Mouse (Mus musculus) limb, embryonic 14.5 days (tissue): ENCODE results near the gene Srgn. TPM values are rescaled to one million over a fixed set of nuclear protein-coding genes. Genes with fewer than 3 reads are reported as not detected.
A peak's percentile ranks its signal among the peaks of the same experiment; 100 is the strongest.
"Not testable (repeated sequence)": the region's sequence is repeated elsewhere in the genome, so short reads cannot be mapped to it uniquely, and the experiment has no call there.

Experiments used
- ATAC-seq: fragments of 200-750 bp; cut with Nextera tagmentation; 2 replicates; pipeline ENCODE4 v1.8.0; 2017; ENCODE audit warnings: low read depth, moderate number of reproducible peaks, moderate TSS enrichment; ENCODE audit not compliant: low FRiP score
- DNase-seq: peaks from one replicate; pipeline ENCODE4 v3.0.0-alpha.2; 2015; ENCODE audit warnings: low spot score
- H3K27ac ChIP-seq: fragments of 300-500 bp; sonication (generic); replicated peaks from 2 replicates; pipeline ENCODE4 v1.5.1; 2014; ENCODE audit warnings: low read depth, mild to moderate bottlenecking, low read length, moderate library complexity, mixed read lengths
- H3K27me3 ChIP-seq: fragments of 300-500 bp; sonication (generic); 2 replicates; pipeline ENCODE4 v1.6.1; 2014; ENCODE audit warnings: low read length, mixed read lengths; ENCODE audit not compliant: control insufficient read depth, insufficient read depth
- H3K36me3 ChIP-seq: fragments of 300-500 bp; sonication (generic); 2 replicates; pipeline ENCODE4 v1.6.1; 2014; ENCODE audit warnings: mild to moderate bottlenecking, low read length, moderate library complexity, mixed read lengths; ENCODE audit not compliant: control insufficient read depth, insufficient read depth
- H3K4me1 ChIP-seq: fragments of 300-500 bp; sonication (generic); 2 replicates; pipeline ENCODE4 v1.6.1; 2014; ENCODE audit warnings: antibody characterized with exemption, low read length, mixed read lengths; ENCODE audit not compliant: control insufficient read depth, insufficient read depth
- H3K4me2 ChIP-seq: fragments of 300-500 bp; sonication (generic); replicated peaks from 2 replicates; pipeline ENCODE4 v1.6.1; 2014; ENCODE audit warnings: low read depth, mild to moderate bottlenecking, low read length, moderate library complexity; ENCODE audit not compliant: severe bottlenecking
- H3K4me3 ChIP-seq: fragments of 300-500 bp; sonication (generic); replicated peaks from 2 replicates; pipeline ENCODE4 v1.5.1; 2014; ENCODE audit warnings: low read length
- H3K9ac ChIP-seq: fragments of 300-500 bp; sonication (generic); 2 replicates; pipeline ENCODE4 v1.6.1; 2014; ENCODE audit warnings: mild to moderate bottlenecking, low read depth, low read length, moderate library complexity; ENCODE audit not compliant: severe bottlenecking
- H3K9me3 ChIP-seq: fragments of 300-500 bp; sonication (generic); 2 replicates; pipeline ENCODE4 v1.6.1; 2016; ENCODE audit warnings: low read length; ENCODE audit not compliant: control insufficient read depth
- POLR2A ChIP-seq: fragments of 200-500 bp; IDR thresholded peaks from 2 replicates; pipeline ENCODE4 v1.8.0; 2012; ENCODE audit warnings: inconsistent platforms, mild to moderate bottlenecking, moderate library complexity, borderline replicate concordance; ENCODE audit not compliant: insufficient read depth, insufficient read length; ENCODE audit errors: extremely low read depth
- WGBS: fragments of 180-500 bp; shearing (Covaris S2); extraction: QIAGEN DNeasy Blood & Tissue Kit; methylation state at CpG from one replicate; pipeline ENCODE4 v1.1.7; 2014; 5-methylcytosine and 5-hydroxymethylcytosine counted together
- polyA plus RNA-seq, 2 experiments: library from polyadenylated mRNA; depleted of rRNA in 1 of 2; stranded (reverse) in 1 of 2; unstranded in 1 of 2; fragments of >200 nt; fragmentation: Nextera tagmentation in 1 of 2; extraction: Ambion mirVana in 1 of 2; gene quantifications; 2 replicates each; pipeline versions ENCODE4 v1.2.1 to v1.2.3; 2012 to 2014

Srgn gene
- polyA plus RNA-seq, 2 experiments, result 14.7 to 49.4 TPM

DNA sequence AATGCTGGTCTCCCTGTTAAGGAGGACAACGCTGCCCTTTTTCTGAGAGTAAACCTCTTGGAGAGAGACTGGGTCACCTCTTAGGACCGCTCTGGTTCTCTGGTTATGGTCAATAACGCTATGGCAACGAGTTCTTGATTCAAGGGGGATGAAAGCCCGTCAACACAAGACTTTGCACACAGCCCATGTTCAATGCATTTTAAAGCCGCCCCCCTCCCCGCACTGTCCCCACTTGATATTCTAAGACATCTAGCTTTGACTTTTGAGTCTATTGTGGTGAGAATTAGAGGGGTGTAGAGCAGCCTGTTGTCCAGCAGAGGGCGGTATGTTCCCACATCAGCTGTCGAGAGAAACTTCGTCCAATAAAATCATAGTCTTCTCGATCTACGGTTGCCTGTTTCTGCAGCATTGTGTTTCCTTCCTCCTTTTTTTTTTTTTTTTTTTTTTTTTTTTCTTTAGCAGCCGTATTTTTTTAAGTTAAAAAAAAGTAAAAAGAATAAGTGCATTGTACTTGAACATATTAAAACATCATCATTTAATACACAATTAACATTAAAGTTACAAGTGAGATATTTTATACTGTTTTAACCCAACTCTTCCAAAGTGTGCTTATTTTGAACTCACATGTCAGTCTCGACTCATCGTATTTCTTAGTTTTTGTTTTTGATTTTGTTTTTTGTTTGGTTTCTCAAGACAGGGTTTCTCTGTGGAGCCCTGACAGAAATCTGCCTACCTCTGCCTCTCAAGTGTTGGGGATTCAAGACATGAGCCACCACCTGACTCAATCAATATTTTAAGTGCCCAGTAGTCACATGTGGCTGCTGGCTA, 26.9 kb downstream of the Srgn start:
- 25% methylated on average over 15 of the region's 15 CpGs for WGBS
- ATAC-seq, result peak; percentile 73

DNA sequence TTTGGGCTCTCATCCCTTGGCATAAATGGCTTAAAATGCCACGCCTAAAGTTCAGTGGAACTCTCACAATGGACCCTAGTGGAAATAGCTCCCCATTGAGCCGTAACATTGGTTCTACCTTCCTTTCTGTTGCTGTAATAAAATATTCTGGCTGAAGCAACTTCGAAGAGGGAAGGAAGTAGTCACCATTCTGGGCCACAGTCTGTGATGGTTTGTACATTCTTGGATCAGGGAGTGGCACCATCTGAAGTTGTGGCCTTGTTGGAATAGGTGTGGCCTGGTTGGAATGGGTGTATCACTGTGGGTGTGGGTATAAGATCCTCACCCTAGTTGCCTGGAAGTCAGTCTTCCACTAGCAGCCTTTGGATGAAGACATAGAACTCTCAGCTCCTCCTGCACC, 35.6 kb downstream of the Srgn start:
- H3K27ac ChIP-seq, H3K4me1 ChIP-seq, H3K36me3 ChIP-seq, H3K4me2 ChIP-seq, ATAC-seq, H3K9me3 ChIP-seq, H3K9ac ChIP-seq, H3K27me3 ChIP-seq, H3K4me3 ChIP-seq, DNase-seq: not testable (repeated sequence)
- WGBS, result 87% methylated on average over 3 of the region's 3 CpGs

More for the DNA sequence above, 26.9 kb downstream of the Srgn start:
- Histone ChIP-seq H3K36me3 (no peaks in the 10 kb centered on the region), H3K4me1 (no peaks in the 10 kb centered on the region), H3K4me3 (no peak overlapping the region), H3K9ac (no peak overlapping the region), H3K9me3 (no peaks in the 10 kb centered on the region), H3K27me3 (no peaks in the 10 kb centered on the region), H3K4me2 (no peak overlapping the region), H3K27ac (no peak overlapping the region)
- no peak for TF ChIP-seq POLR2A
- peak; percentile 65 for DNase-seq

DNA sequence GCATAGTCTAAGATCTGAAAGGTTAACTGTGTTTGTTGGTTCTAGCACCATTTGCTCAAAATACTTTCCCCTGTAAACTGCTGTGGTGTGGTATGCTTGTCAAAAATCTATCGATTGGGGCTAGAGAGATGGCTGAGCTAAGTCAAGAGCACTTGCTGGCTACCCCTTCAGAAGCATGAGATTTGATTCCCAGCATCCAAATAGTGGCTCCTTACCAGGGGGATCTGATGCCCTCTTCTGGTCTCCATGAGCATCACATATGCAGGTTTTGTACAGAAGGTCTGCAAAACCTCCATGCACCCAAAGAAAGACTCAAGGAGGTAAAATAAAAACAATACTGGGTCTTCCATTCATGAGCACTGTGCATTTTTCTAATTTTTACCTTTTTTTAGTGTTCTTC, 39.0 kb downstream of the Srgn start:
- no peaks in the 10 kb centered on the region for H3K9me3 ChIP-seq
- H3K4me3 ChIP-seq, result no peak overlapping the region
- TF ChIP-seq POLR2A, result no peak
- no peak overlapping the region for H3K9ac ChIP-seq
- H3K27ac ChIP-seq, result no peak overlapping the region
- 24% methylated on average over 1 of the region's 1 CpGs for WGBS
- no peak overlapping the region for H3K4me2 ChIP-seq
- DNase-seq (peak; percentile 54), ATAC-seq (no peak)
- H3K36me3 ChIP-seq, result no peaks in the 10 kb centered on the region
- H3K4me1 ChIP-seq, result peaks cover 3% of the 10 kb centered on the region
- no peaks in the 10 kb centered on the region for H3K27me3 ChIP-seq

DNA sequence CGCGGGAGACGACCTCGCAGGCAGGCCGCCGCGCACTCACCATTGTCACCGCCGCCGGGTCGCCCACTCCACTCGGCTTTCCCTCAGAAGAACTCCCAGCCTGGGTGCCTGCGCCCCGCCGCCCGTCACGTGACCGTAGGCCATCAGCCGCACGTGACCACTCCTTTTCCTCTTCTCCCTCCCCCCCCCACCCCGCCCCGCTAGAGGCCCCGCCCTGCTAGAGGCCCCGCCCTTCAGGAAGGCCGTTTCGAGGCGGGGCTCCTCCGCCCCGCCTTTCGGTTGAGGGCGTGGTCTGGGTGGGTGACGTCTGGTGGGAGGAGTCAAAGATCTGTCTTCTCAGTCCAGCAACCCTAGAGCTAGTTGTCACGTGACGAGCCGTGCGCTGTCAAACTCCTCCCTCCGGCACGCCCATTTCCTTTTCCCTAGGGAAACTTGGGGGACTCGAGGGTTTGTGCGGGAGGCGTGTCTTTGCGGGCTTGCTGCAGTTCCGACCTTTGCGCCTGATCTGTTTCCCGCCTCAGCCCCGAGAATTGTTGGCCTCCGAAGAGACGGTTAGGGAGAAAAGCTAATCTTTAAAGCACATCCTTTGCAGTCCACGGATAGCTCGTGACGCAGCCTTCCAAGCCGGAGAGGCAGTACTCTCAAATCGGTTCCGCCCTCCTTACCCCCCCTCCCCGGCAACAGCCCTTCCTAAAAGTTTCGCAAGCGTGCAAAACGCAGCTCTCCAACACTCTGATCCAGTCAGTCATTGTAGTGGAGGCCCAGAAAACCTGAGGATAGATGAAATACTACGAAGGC, 40.4 kb downstream of the Srgn start, which contains the start of gene Vps26a:
Gene Vps26a (minus strand): TSS at position 188 of the 798 bp plus-strand sequence.
- Histone ChIP-seq H3K4me1 (peaks cover 3% of the 10 kb centered on the region), H3K9ac (peak within 1 kb of the TSS; percentile 75), H3K27ac (peak within 1 kb of the TSS; percentile 53), H3K36me3 (no peaks in the 10 kb centered on the region), H3K9me3 (no peaks in the 10 kb centered on the region), H3K27me3 (no peaks in the 10 kb centered on the region), H3K4me2 (peak within 1 kb of the TSS; percentile 78), H3K4me3 (peak within 1 kb of the TSS; percentile 96)
- 0 out of 2 replicates have a peak, but pooled peaks have one; percentile 13 for TF ChIP-seq POLR2A
- WGBS, result under 1% methylated on average over 43 of the region's 59 CpGs
- DNase-seq (peak; percentile 98), ATAC-seq (peak; percentile 92)

DNA sequence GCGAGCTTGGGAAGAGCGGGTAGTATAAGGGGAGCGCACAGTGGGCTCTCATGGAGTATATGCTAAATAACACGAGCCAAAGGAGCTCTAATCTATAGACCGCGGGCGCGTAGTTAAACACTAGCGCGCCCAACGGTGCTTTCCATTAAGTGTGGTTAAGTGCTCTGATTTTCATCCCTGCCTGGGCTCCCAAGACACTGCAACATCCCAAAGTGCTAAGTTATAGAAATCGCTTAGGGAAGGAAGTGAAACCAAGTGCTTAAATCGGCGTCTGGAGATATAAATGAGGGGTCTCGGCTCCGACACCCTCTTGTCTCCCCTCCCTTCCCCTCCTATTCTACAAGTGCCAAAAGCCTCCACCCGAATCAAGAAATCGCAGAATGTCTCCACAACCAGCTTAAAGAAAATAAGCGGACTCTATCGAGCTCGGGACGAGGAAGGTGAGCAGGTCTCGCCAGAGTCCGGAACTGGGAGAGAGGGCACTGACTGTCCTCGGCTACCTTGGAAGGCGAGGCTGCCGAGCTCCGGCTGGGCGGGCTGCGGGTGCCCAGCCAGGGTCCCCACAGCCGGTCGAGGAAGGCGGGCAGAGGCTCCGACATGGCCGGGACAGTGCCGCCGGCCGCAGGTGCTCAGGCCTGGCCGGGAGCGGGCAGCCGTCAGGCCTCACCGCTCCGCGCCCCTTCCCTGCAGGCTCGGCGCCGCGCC, 41.2 kb downstream of the Srgn start:
- Histone ChIP-seq H3K36me3 (no peaks in the 10 kb centered on the region), H3K9ac (peak overlapping the region; percentile 75), H3K4me2 (peak overlapping the region; percentile 62), H3K4me1 (peaks cover 3% of the 10 kb centered on the region), H3K4me3 (peak overlapping the region; percentile 96), H3K9me3 (no peaks in the 10 kb centered on the region), H3K27ac (peak overlapping the region; percentile 53), H3K27me3 (no peaks in the 10 kb centered on the region)
- peak; percentile 66 for ATAC-seq
- peak; percentile 64 for DNase-seq
- no peak for TF ChIP-seq POLR2A
- WGBS, result 1% methylated on average over 33 of the region's 48 CpGs
